Mouse (Mus musculus) gastrocnemius, adult 2 months (tissue): ENCODE measurements around the gene Sema5a. TPM values are rescaled to one million over a fixed set of nuclear protein-coding genes. Genes with fewer than 3 reads are reported as not detected.

Experiments used
- DNase-seq: peaks from one replicate; pipeline ENCODE4 v3.0.0; 2022
- H3K27ac ChIP-seq: fragments of 200-600 bp; 2 replicates; pipeline ENCODE4 v1.8.1; 2022; ENCODE audit warnings: mild to moderate bottlenecking
- H3K4me3 ChIP-seq: fragments of 200-600 bp; 2 replicates; pipeline ENCODE4 v1.8.1; 2022; ENCODE audit warnings: mild to moderate bottlenecking, moderate library complexity
- CTCF ChIP-seq: fragments of 200-600 bp; IDR thresholded peaks from 2 replicates; pipeline ENCODE4 v1.8.1; 2022; ENCODE audit warnings: antibody characterized with exemption, mild to moderate bottlenecking, moderate library complexity
- intact Hi-C: fragments of 180-260 bp; cut with DNase I; formaldehyde crosslinking; loops from one replicate; pipeline ENCODE4 v1.15.1; 2025
- total RNA-seq, 2 experiments: library from RNA; stranded (reverse); gene quantifications; 2 replicates each; pipeline ENCODE4 v1.2.3; 2021

The Sema5a gene
- total RNA-seq, 2 experiments from 2014 or later = 1.4 to 3.1 TPM

GRCm38 (mm10) chr15:32626031-32626430, 381.4 kb downstream of the Sema5a start:
- Histone ChIP-seq H3K27ac (no peak overlapping the region), H3K4me3 (no peak overlapping the region)
- TF ChIP-seq CTCF = no peak
- no peak for DNase-seq
- intact Hi-C loops = no loop called here

- no peak for DNase-seq
- intact Hi-C loops = no loop called here
- Histone ChIP-seq H3K27ac (no peak overlapping the region), H3K4me3 (no peak overlapping the region)
- no peak for TF ChIP-seq CTCF
These were observed 389.1 kb downstream of the Sema5a start for GRCm38 (mm10) chr15:32633713-32634112.

GRCm38 (mm10) chr15:32637879-32638278, 393.3 kb downstream of the Sema5a start:
- no peak for DNase-seq
- no peak for TF ChIP-seq CTCF
- Histone ChIP-seq H3K4me3 (no peak overlapping the region), H3K27ac (no peak overlapping the region)
- intact Hi-C loops = no loop called here

- intact Hi-C loops = no loop called here
- Histone ChIP-seq H3K4me3 (no peak overlapping the region), H3K27ac (no peak overlapping the region)
- no peak for TF ChIP-seq CTCF
- no peak for DNase-seq
These were observed 402.6 kb downstream of the Sema5a start for GRCm38 (mm10) chr15:32647061-32647687.

- no peak for TF ChIP-seq CTCF
These were observed 409.4 kb downstream of the Sema5a start for GRCm38 (mm10) chr15:32654046-32654445.

GRCm38 (mm10) chr15:32656017-32656416, 411.4 kb downstream of the Sema5a start:
- TF ChIP-seq CTCF = no peak
- intact Hi-C loops = no loop called here
- no peak overlapping the region for H3K27ac ChIP-seq
- no peak overlapping the region for H3K4me3 ChIP-seq
- DNase-seq = no peak

More at GRCm38 (mm10) chr15:32654046-32654445, 409.4 kb downstream of the Sema5a start:
- H3K27ac ChIP-seq = no peak overlapping the region
- H3K4me3 ChIP-seq = no peak overlapping the region
- intact Hi-C loops = no loop called here
- DNase-seq = no peak

- DNase-seq = peak; percentile 18
- TF ChIP-seq CTCF = no peak
- intact Hi-C loops = no loop called here
- Histone ChIP-seq H3K27ac (no peak overlapping the region), H3K4me3 (no peak overlapping the region)
These were observed 431.8 kb downstream of the Sema5a start for GRCm38 (mm10) chr15:32676446-32676845.

GRCm38 (mm10) chr15:32685152-32685551, 440.5 kb downstream of the Sema5a start:
- no peak for TF ChIP-seq CTCF
- no peak overlapping the region for H3K4me3 ChIP-seq
- H3K27ac ChIP-seq = no peak overlapping the region
- intact Hi-C loops = no loop called here
- no peak for DNase-seq

- DNase-seq = no peak
- intact Hi-C loops = no loop called here
- TF ChIP-seq CTCF = no peak
- Histone ChIP-seq H3K27ac (no peak overlapping the region), H3K4me3 (no peak overlapping the region)
These were observed 446.4 kb downstream of the Sema5a start for GRCm38 (mm10) chr15:32691021-32691420.

- TF ChIP-seq CTCF = no peak
- no peak for DNase-seq
- intact Hi-C loops = no loop called here
- no peak overlapping the region for H3K27ac ChIP-seq
- H3K4me3 ChIP-seq = no peak overlapping the region
These were observed 448.4 kb downstream of the Sema5a start for GRCm38 (mm10) chr15:32693006-32693405.

- Histone ChIP-seq H3K27ac (no peak overlapping the region), H3K4me3 (no peak overlapping the region)
- no peak for DNase-seq
- no peak for TF ChIP-seq CTCF
- intact Hi-C loops = loop anchor here (5.0 kb wide), 1 partner anchor 470 kb away; no protein-coding TSS in a partner anchor
These were observed 472.8 kb downstream of the Sema5a start for GRCm38 (mm10) chr15:32717298-32717985.

- Histone ChIP-seq H3K27ac (no peak overlapping the region), H3K4me3 (no peak overlapping the region)
- DNase-seq = peak; percentile 41
- peak; percentile 78 for TF ChIP-seq CTCF
- intact Hi-C loops = loop anchor here (2.0 to 5.0 kb wide), 2 partner anchors 471 to 706 kb away; no protein-coding TSS in a partner anchor
These were observed 473.8 kb downstream of the Sema5a start for GRCm38 (mm10) chr15:32718293-32718963.

- Histone ChIP-seq H3K4me3 (no peak overlapping the region), H3K27ac (no peak overlapping the region)
- TF ChIP-seq CTCF = no peak
- no peak for DNase-seq
- intact Hi-C loops = loop anchor here (2.0 to 5.0 kb wide), 2 partner anchors 472 to 706 kb away; no protein-coding TSS in a partner anchor
These were observed 474.3 kb downstream of the Sema5a start for GRCm38 (mm10) chr15:32718964-32719311.
